Mouse (Mus musculus) megakaryocyte-erythroid progenitor cell, adult 5-6 weeks (primary cell): ENCODE measurements around the gene Alg5. TPM values are rescaled to one million over a fixed set of nuclear protein-coding genes. Genes with fewer than 3 reads are reported as not detected.

Source experiments
- ATAC-seq: replicated peaks from 2 replicates; pipeline ENCODE4 v1.8.0; 2016; ENCODE audit warnings: mild to moderate bottlenecking, inconsistent platforms; ENCODE audit not compliant: severe bottlenecking, poor library complexity, low FRiP score, low TSS enrichment
- total RNA-seq, 2 experiments: library from RNA; stranded (forward) in 1 of 2; stranded (reverse) in 1 of 2; fragments of 200-1000, 215-1000 nt in 1 of 2; fragments of >200 nt in 1 of 2; fragmentation: Nextera tagmentation in 1 of 2; gene quantifications; 2 replicates each; pipeline ENCODE4 v1.2.3; 2014 to 2017

Gene Alg5
- total RNA-seq, 2 experiments from 2014 or later, result 29.6 to 37.9 TPM

DNA sequence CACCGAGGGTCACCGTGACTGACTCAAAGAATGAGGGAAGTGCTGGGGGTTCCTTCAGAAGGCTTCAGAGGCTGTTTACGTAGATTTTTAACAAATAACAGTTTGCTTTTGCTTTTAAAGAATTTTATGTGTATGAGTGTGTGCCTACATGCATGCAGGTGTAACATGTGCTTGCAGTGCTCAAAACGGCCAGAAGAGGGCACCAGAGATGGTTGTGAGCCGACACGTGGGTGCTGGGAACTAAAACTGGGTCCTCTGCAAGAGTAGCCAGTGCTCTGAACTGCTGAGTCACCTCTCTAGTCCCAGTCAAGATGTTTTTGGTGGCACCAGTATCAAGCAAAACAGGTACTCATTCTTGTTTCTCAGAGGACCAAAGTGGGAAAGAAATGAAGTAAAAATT is 38.3 kb downstream of the Alg5 start:
- ATAC-seq, result no peak

DNA sequence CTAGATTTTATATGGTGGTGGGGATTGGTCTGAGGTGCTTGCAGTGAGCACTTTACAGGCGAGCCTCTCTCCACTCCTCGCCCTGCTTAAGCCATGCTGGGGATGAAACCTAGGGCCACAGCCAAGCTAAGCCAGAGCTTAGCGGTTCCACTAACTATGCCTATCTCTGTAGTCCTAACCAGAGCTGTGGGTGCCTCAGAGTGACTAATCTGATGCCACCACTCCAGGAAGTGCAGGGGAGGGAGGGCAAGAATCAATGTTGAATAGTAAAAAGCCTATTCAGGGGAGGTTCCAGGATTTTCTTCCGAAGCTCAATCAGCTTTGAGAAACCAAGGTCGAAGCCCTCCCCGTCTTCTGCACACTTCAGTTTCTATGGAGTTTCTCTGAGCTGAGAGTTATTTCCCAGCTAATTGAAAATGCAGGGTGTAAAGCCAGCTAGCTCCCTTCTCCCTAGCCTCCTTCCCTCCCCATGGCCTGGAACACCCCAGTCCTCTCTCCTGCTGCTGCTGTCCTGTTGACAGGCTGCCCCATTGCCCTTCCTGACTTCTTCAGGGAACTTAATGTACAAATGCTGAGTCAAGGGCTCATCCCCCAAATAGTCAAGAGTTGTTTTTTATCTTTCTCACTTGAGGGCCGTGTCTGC is 40.8 kb downstream of the Alg5 start:
- peak; percentile 79 for ATAC-seq

DNA sequence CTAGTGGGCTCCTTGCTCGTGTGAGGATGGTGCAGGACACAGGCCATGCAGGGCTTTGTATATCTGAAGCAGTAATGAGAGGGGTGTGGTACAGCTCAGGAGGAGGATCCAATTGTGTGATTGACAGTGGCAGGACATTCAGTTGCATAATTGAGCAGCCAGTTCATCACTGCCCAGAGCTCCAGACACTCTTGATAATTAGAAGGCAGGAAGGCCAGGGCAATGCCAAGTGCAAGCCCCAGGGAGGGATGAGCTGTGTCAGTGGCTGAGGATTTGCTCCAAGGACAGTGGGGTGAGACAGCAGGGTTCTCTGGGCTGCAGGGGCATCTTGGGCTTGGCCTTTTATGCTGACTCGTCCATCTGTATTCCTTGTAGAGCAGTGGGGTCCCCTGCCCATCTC is 55.3 kb downstream of the Alg5 start:
- ATAC-seq, result no peak

DNA sequence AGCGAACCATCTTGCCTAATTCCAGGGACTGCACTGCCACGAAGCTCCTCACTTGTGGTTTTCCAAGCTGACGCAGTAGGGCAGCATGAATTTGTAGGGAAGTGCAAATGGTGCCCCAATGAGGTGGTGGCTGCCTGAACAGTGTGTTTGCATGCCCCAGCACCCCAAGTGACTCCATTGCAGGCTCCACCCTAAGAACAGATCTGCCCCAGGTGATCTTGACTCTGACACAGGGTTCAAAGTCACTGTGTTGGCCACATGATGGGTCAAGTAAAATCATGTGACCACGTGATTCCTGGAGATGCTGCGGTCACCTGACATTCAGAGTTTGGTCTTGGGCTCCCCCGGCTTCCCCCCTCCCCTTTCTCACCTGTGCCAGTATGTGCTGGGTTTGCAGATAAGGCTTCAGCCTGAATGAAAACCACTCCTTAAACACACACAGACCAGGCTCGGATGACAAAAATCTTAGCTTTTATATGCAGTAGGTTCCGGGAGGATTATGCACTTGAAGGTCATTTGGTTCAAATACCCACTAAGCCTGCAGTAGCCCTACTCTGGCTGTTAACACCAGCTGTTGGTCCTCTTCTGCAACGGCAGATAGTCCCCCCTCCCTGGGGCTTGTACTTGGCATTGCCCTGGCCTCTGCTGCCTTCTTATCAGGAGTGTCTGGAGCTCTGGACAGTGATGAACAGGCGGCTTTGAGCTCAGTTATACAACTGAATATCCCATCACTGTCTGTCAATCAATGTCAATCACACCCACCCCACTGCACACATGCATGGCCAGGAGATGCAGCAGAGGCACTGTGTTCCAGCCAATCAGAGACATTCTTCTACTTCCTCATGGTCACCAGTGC is 56.7 kb downstream of the Alg5 start:
- ATAC-seq, result no peak

DNA sequence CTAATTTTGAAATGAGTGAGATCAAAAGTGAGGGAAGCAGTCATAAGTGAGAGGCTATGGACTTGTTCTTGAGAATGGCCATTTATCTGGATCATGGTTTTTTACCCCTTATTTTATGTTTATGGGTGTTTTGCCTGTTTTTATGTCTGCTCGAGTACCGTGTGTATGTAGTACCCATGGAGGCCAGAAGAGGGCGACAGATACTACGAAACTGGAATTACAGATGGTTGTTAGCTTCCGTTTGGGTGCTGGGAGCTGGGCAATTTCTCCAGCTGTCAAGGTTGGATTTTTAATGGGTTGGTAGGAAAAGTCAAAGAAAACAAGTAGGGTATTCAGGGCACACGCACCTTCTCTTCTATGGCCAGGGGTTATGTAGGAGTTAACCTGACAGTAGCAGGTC is 58.4 kb downstream of the Alg5 start:
- ATAC-seq, result no peak

DNA sequence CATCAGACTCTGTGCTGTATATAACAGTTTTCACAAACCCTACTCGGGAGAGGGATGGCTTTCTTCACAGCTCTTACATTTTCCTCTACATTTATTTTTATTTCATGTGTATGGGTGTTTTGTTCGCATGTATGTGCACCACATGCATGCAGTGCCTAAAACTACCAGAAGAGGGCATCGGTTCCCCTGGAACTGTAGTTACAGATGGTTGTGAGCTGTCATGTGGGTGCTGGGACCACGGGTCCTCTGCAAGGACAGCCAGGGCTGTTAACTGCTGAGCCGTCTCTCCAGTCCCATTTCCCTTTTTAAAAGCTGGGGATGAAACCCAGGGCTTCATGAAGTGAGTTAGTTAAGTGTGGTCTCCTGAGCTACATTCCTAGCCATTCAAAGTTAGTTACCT is 60.0 kb downstream of the Alg5 start:
- no peak for ATAC-seq

DNA sequence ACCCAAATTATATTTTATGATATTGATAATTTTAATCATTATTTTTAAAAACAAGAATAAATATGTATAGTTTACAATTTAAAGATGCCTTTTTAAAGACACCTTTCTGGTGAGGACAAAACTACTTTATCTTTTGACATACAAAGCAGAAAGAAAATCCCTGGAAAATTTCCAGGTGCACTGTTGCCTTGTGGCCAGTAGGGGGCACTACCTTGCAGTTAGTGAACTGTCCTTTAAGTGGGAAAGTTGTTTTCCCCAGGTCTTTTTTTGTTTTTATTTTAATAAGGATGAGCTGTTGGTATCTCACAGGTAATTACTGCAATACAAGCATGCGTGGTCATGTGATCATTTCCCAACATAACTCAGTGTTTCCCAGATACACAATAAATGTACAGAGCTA is 60.5 kb downstream of the Alg5 start:
- no peak for ATAC-seq

DNA sequence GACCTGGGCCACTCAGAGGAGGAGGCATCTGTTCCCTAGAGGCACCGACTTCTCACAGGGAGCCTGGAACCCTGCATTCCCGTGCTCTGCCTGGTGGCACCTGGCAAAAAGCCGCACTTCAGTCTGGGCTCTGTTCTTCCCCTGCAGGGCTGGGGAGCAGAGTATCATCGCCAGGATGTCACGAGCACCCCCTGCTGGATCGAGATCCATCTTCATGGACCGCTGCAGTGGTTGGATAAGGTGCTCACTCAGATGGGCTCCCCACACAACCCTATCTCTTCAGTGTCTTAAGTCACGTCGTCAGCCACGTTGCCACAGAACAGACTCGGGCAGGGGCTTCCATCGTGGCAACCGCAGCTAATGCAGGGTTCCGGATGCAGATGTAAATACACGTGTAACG is 61.9 kb downstream of the Alg5 start:
- peak; percentile 93 for ATAC-seq

Other genes starting within 250 kb of the Alg5 start
- gene Supt20, start 42.7 kb upstream of the Alg5 start, total RNA-seq (2014; fragmentation: Nextera tagmentation), result 107 and 111 TPM in 2 replicates
- gene Supt20, start 42.7 kb upstream of the Alg5 start, total RNA-seq (2017), result 53.4 and 83.3 TPM in 2 replicates
- gene Gm21958, start 21.2 kb upstream of the Alg5 start, total RNA-seq (2014; fragmentation: Nextera tagmentation), result not detected in 2 replicates
- gene Gm21958, start 21.2 kb upstream of the Alg5 start, total RNA-seq (2017), result not detected in 2 replicates
- 185 and 256 TPM in 2 replicates for gene Exosc8, start 146 bp upstream of the Alg5 start, total RNA-seq (2014; fragmentation: Nextera tagmentation)
- 247 and 289 TPM in 2 replicates for gene Exosc8, start 146 bp upstream of the Alg5 start, total RNA-seq (2017)
- not detected in 2 replicates for gene Smad9, start 20.0 kb downstream of the Alg5 start, total RNA-seq (2014; fragmentation: Nextera tagmentation)
- gene Smad9, start 20.0 kb downstream of the Alg5 start, total RNA-seq (2017), result not detected in 2 replicates
- 25.2 and 26.5 TPM in 2 replicates for gene Rfxap, start 72.3 kb downstream of the Alg5 start, total RNA-seq (2014; fragmentation: Nextera tagmentation)
- 76.2 and 107 TPM in 2 replicates for gene Rfxap, start 72.3 kb downstream of the Alg5 start, total RNA-seq (2017)
- gene Sertm1, start 180.3 kb downstream of the Alg5 start, total RNA-seq (2014; fragmentation: Nextera tagmentation), result not detected in 2 replicates
- gene Sertm1, start 180.3 kb downstream of the Alg5 start, total RNA-seq (2017), result not detected in 2 replicates